ENCODE assay signal across 9 mouse cellular contexts in genomic region chr6:67510752-67511151, GRCm38 (mm10). TPM values are rescaled to one million over a fixed set of nuclear protein-coding genes. Genes with fewer than 3 reads are reported as not detected.
DNase-seq lines count a peak whose midpoint lies in the region; ATAC-seq lines count a peak whose summit lies in the region.
"Had no signal": no experiment of that assay in that cellular context is flagged by ENCODE, and none has a peak within 500 bp of the region (broad histone marks: within the 10 kb centered on the region; RNA-seq: fewer than 3 reads in every experiment).

No protein-coding gene starts in this region.

- no peak overlapping the region for H3K9ac ChIP-seq in midbrain, embryonic 16.5 days (ENCODE audit: low read depth, low read length)

- H3K27ac ChIP-seq in midbrain, embryonic 10.5 days (replicated peaks): no peak overlapping the region
- no peak overlapping the region for H3K27ac ChIP-seq in midbrain, embryonic 16.5 days (ENCODE audit: low read length)

- ATAC-seq in midbrain, embryonic 16.5 days: no peak
- peak; percentile 80; the same call in 1 of the 2 replicates for ATAC-seq in monocyte, adult 5-6 weeks (replicated peaks; ENCODE audit: insufficient number of reproducible peaks, low FRiP score, low TSS enrichment, poor library complexity, severe bottlenecking)

- H3K27me3 ChIP-seq in midbrain, embryonic 10.5 days (ENCODE audit: low read depth, poor library complexity, severe bottlenecking): no peaks in the 10 kb centered on the region
- no peaks in the 10 kb centered on the region for H3K27me3 ChIP-seq in midbrain, embryonic 16.5 days (ENCODE audit: control insufficient read depth, insufficient read depth, low read depth, low read length)
- H3K27me3 ChIP-seq: megakaryocyte, embryonic 14.5 days had no signal

- H3K4me3 ChIP-seq in midbrain, embryonic 10.5 days: no peak overlapping the region
- no peak overlapping the region for H3K4me3 ChIP-seq in midbrain, embryonic 16.5 days (ENCODE audit: low read depth, low read length)
- H3K4me3 ChIP-seq: megakaryocyte, embryonic 14.5 days had no signal

- no peaks in the 10 kb centered on the region for H3K9me3 ChIP-seq in midbrain, embryonic 10.5 days (replicated peaks)
- H3K9me3 ChIP-seq in midbrain, embryonic 16.5 days (replicated peaks; ENCODE audit: control insufficient read depth, low read length, poor library complexity, severe bottlenecking): no peaks in the 10 kb centered on the region
- H3K9me3 ChIP-seq: megakaryocyte, embryonic 14.5 days had no signal

- H3K4me2 ChIP-seq in midbrain, embryonic 16.5 days (ENCODE audit: low read length): no peak overlapping the region

- DNase-seq in embryo, embryonic 10 days (ENCODE audit: low spot score): peak; percentile 45
- DNase-seq in embryo, embryonic 9.5 days (ENCODE audit: extremely low spot score): no peak
- peak; percentile 18 for DNase-seq in midbrain, embryonic 10.5 days (ENCODE audit: low spot score)
- DNase-seq in embryo, embryonic 11 days: peak; percentile 30
- peak; percentile 43 to 69 for DNase-seq in kidney, postnatal 25 days
- peak; percentile 51 for DNase-seq in urinary bladder, postnatal 14 days (ENCODE audit: low spot score)

- H3K4me1 ChIP-seq in midbrain, embryonic 10.5 days: no peaks in the 10 kb centered on the region
- H3K4me1 ChIP-seq in midbrain, embryonic 16.5 days (ENCODE audit: control insufficient read depth, insufficient read depth, low read length): no peaks in the 10 kb centered on the region
- H3K4me1 ChIP-seq: megakaryocyte, embryonic 14.5 days had no signal

- H3K36me3 ChIP-seq in midbrain, embryonic 10.5 days: no peaks in the 10 kb centered on the region
- H3K36me3 ChIP-seq in midbrain, embryonic 16.5 days (ENCODE audit: control insufficient read depth, insufficient read depth, low read length): no peaks in the 10 kb centered on the region

RNA-seq across cellular contexts. Expression of gene Il23r, which starts 19.1 kb away (rescaled TPM):
- not detected in 2 replicates for polyA plus RNA-seq in midbrain, embryonic 10.5 days (2016; fragmentation: Nextera tagmentation; extraction: Ambion mirVana)
- not detected in 2 replicates for polyA plus RNA-seq in midbrain, embryonic 16.5 days (2015; fragmentation: Nextera tagmentation; extraction: Ambion mirVana)
- not detected in 3 replicates for total RNA-seq in monocyte, adult 5-6 weeks (2017)

RNA-seq across cellular contexts. Expression of gene Tacstd2, which starts 24.8 kb away (rescaled TPM):
- polyA plus RNA-seq in midbrain, embryonic 10.5 days (2016; fragmentation: Nextera tagmentation; extraction: Ambion mirVana): 3.2 and 5.5 TPM in 2 replicates
- 1.4 and 2.1 TPM in 2 replicates for polyA plus RNA-seq in midbrain, embryonic 16.5 days (2015; fragmentation: Nextera tagmentation; extraction: Ambion mirVana)
- 3.5 to 15.1 TPM (median 5.5 TPM) in 3 replicates for total RNA-seq in monocyte, adult 5-6 weeks (2017)
